Mouse (Mus musculus) liver, embryonic 14.5 days (tissue): Measurements from ENCODE around the gene Serpina12.

Experiments
- CTCF ChIP-seq: IDR thresholded peaks from 2 replicates; pipeline ENCODE4 v1.5.1; 2016; ENCODE audit warnings: antibody characterized with exemption, low read depth, control low read depth
- EP300 ChIP-seq: IDR thresholded peaks from 2 replicates; pipeline ENCODE4 v1.6.1; 2016; ENCODE audit warnings: antibody characterized with exemption, low read depth

DNA sequence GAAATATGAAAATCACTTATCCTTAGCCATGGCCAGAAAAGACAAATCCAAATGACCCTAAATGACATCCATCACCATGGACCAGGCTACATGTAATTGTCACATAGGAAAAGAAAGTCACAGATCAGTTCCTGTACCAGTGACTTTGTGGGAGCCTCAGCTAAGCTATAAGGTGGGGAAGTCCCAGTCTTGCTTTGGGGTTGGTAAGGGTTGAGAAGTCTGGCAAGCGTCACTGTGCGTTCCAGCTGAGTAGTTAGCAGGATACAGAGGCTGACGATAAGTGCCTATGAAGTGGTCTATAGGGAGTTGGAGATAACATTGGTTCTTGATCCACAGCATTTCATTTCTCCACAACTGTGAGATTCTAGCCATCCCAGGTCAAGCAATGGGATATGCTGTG is 29.0 kb downstream of the Serpina12 start:
- TF ChIP-seq CTCF (no peak), EP300 (no peak)
